Comparison of ENCODE assay signal across 17 mouse cellular contexts in the genomic region with DNA sequence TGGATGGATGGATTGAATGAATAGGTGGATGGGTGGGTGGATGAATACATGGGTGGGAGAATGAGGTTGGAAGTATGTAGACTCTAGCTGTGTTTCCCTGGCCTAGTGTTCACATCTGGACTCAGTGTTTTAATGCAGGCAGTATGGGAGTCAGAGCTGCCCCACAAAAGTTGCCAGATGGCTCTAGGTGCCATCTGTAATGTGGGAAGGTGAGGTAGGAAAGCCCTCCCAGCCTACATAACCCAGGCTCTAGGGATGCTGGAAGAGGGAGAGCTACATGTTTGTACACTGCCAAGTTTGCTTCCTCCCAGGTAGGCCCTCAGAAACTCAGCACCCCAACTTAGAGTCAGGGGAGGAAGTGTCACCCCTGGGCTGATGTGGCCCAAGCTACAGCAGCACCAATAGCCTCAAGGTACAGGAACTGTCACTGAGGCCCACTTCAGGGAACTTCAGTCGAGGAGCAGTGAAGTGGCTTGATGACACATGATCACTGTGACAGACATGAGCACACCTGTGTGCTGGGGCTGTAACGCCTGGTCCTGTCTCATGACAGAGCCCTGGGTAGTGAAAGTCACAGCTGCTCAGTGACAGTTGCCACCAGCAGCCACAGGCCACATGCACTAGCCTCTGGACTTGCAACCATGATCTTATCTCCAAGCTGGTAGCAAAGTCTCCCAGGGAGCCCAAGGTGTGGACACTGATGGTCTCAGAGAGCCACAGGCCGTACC. TPM values are rescaled to one million over a fixed set of nuclear protein-coding genes. Genes with fewer than 3 reads are reported as not detected.
A peak's percentile ranks its signal among the peaks of the same experiment; 100 is the strongest.
DNase-seq lines count a peak whose midpoint lies in the region; ATAC-seq lines count a peak whose summit lies in the region.
"Had no signal": no experiment of that assay in that cellular context is flagged by ENCODE, and none has a peak within 500 bp of the region (broad histone marks: within the 10 kb centered on the region; RNA-seq: fewer than 3 reads in every experiment).

No protein-coding gene starts in this region.

- H3K4me3 ChIP-seq in heart, embryonic 14.5 days (ENCODE audit: control insufficient read depth in 1 of 2, insufficient read depth in 1 of 2, low read depth in 1 of 2, low read length in 2 of 2), result no peak overlapping the region
- no peak overlapping the region for H3K4me3 ChIP-seq in heart, embryonic 11.5 days (ENCODE audit: low read depth, low read length)
- H3K4me3 ChIP-seq in intestine, embryonic 16.5 days (ENCODE audit: low read length), result no peak overlapping the region
- H3K4me3 ChIP-seq: embryonic facial prominence, embryonic 10.5 days; forebrain, embryonic 13.5 days; heart, embryonic 13.5 days; limb, embryonic 12.5 days; midbrain, embryonic 12.5 days had no signal

- H3K4me1 ChIP-seq in heart, embryonic 14.5 days (ENCODE audit: control insufficient read depth in 2 of 2, insufficient read depth in 2 of 2, low read length in 2 of 2), result peaks cover 21 to 25% of the 10 kb centered on the region in 2 experiments
- peaks cover 30% of the 10 kb centered on the region for H3K4me1 ChIP-seq in heart, embryonic 11.5 days (ENCODE audit: control insufficient read depth, insufficient read depth, low read length)
- H3K4me1 ChIP-seq in intestine, embryonic 16.5 days (ENCODE audit: control insufficient read depth, insufficient read depth, low read length), result peaks cover 43% of the 10 kb centered on the region

- H3K9me3 ChIP-seq in heart, embryonic 14.5 days (ENCODE audit: control insufficient read depth, low read length), result no peaks in the 10 kb centered on the region
- H3K9me3 ChIP-seq in heart, embryonic 11.5 days (replicated peaks; ENCODE audit: control insufficient read depth, low read length), result no peaks in the 10 kb centered on the region
- H3K9me3 ChIP-seq in intestine, embryonic 16.5 days (ENCODE audit: control insufficient read depth, low read length), result no peaks in the 10 kb centered on the region
- H3K9me3 ChIP-seq: embryonic facial prominence, embryonic 10.5 days; forebrain, embryonic 13.5 days; heart, embryonic 13.5 days; limb, embryonic 12.5 days; midbrain, embryonic 12.5 days had no signal

- 0 out of 2 replicates have a peak overlapping the region, but pooled peaks have one; percentile 8 for H3K9ac ChIP-seq in heart, embryonic 14.5 days (ENCODE audit: low read length)
- H3K9ac ChIP-seq in heart, embryonic 11.5 days (ENCODE audit: low read depth, low read length), result no peak overlapping the region
- peak overlapping the region; percentile 8; the same call in 1 of the 2 replicates for H3K9ac ChIP-seq in intestine, embryonic 16.5 days (ENCODE audit: low read depth, low read length)
- H3K9ac ChIP-seq: forebrain, embryonic 13.5 days; heart, embryonic 13.5 days; limb, embryonic 12.5 days; midbrain, embryonic 12.5 days had no signal

- peak; percentile 54 for DNase-seq in right cerebral cortex, adult 18-20 months
- no peak for DNase-seq in right cerebral cortex, postnatal 4 days
- peak; percentile 60 for DNase-seq in splenic B cell, adult 2 months (ENCODE audit: low read depth, low spot score)
- DNase-seq in right cerebral cortex, adult 2 months (ENCODE audit: low spot score in 2 of 2), result no peak
- DNase-seq in lung, postnatal 25 days (ENCODE audit: low spot score), result no peak
- DNase-seq: adrenal gland, postnatal 36 days; cerebellum, postnatal 25 days; lung, postnatal 36 days had no signal

- no peak overlapping the region for H3K27ac ChIP-seq in heart, embryonic 14.5 days (replicated peaks in 1 of 2; ENCODE audit: control insufficient read depth in 1 of 2, insufficient read depth in 1 of 2, low read depth in 2 of 2, low read length in 2 of 2)
- H3K27ac ChIP-seq in heart, embryonic 11.5 days (ENCODE audit: low read depth, low read length), result no peak overlapping the region
- peak overlapping the region; percentile 63 for H3K27ac ChIP-seq in intestine, embryonic 16.5 days (ENCODE audit: low read length)
- H3K27ac ChIP-seq: embryonic facial prominence, embryonic 10.5 days; forebrain, embryonic 13.5 days; heart, embryonic 13.5 days; kidney, postnatal 0 days; limb, embryonic 12.5 days; midbrain, embryonic 12.5 days had no signal

- 0 out of 2 replicates have a peak, but pooled peaks cover 8% of the 10 kb centered on the region for H3K36me3 ChIP-seq in heart, embryonic 14.5 days (ENCODE audit: control insufficient read depth, insufficient read depth, low read length)
- no peaks in the 10 kb centered on the region for H3K36me3 ChIP-seq in heart, embryonic 11.5 days (ENCODE audit: control insufficient read depth, insufficient read depth, low read length)
- peaks cover 12% of the 10 kb centered on the region; the same call in 1 of the 2 replicates for H3K36me3 ChIP-seq in intestine, embryonic 16.5 days (ENCODE audit: control insufficient read depth, insufficient read depth, low read length)
- no peaks in the 10 kb centered on the region for H3K36me3 ChIP-seq in splenic B cell, adult 2 months (ENCODE audit: control insufficient read depth, insufficient read depth, low read length, poor library complexity, severe bottlenecking)

- H3K27me3 ChIP-seq in heart, embryonic 14.5 days (ENCODE audit: control insufficient read depth, insufficient read depth, low read length), result no peaks in the 10 kb centered on the region
- H3K27me3 ChIP-seq in heart, embryonic 11.5 days (ENCODE audit: control insufficient read depth, insufficient read depth, low read length), result no peaks in the 10 kb centered on the region
- no peaks in the 10 kb centered on the region for H3K27me3 ChIP-seq in intestine, embryonic 16.5 days (replicated peaks; ENCODE audit: control insufficient read depth, insufficient read depth, low read length)
- H3K27me3 ChIP-seq in splenic B cell, adult 2 months (ENCODE audit: control insufficient read depth, insufficient read depth, low read length, poor library complexity, severe bottlenecking), result no peaks in the 10 kb centered on the region
- H3K27me3 ChIP-seq: forebrain, embryonic 13.5 days; heart, embryonic 13.5 days; limb, embryonic 12.5 days; midbrain, embryonic 12.5 days had no signal

- no peak for ATAC-seq in heart, embryonic 14.5 days (ENCODE audit: insufficient number of reproducible peaks, insufficient read depth, low FRiP score, low read depth)
- ATAC-seq in heart, embryonic 11.5 days (replicated peaks; ENCODE audit: insufficient number of reproducible peaks, low FRiP score, low TSS enrichment), result no peak
- ATAC-seq in intestine, embryonic 16.5 days, result no peak
- ATAC-seq: forebrain, embryonic 13.5 days had no signal

- WGBS in heart, embryonic 14.5 days, result 58% methylated on average over 3 of the region's 3 CpGs
- WGBS in heart, embryonic 11.5 days (ENCODE audit: insufficient replicate concordance), result 69% methylated on average over 3 of the region's 3 CpGs
- 64% methylated on average over 3 of the region's 3 CpGs for WGBS in intestine, embryonic 16.5 days

- H3K4me2 ChIP-seq in heart, embryonic 14.5 days (ENCODE audit: low read length), result no peak overlapping the region
- H3K4me2 ChIP-seq in heart, embryonic 11.5 days, result no peak overlapping the region
- H3K4me2 ChIP-seq in intestine, embryonic 16.5 days (ENCODE audit: low read depth, low read length), result no peak overlapping the region
- H3K4me2 ChIP-seq: forebrain, embryonic 13.5 days; heart, embryonic 13.5 days; limb, embryonic 12.5 days; midbrain, embryonic 12.5 days had no signal

RNA-seq across cellular contexts. Expression of gene Gna11, which starts 6.5 kb away (rescaled TPM):
- 54.9 and 57.4 TPM in 2 replicates for polyA plus RNA-seq in heart, embryonic 14.5 days (2014; fragmentation: Nextera tagmentation; extraction: Ambion mirVana)
- polyA plus RNA-seq in heart, embryonic 11.5 days (2014; fragmentation: Nextera tagmentation; extraction: Ambion mirVana), result 55.5 and 58.8 TPM in 2 replicates
- 296 and 339 TPM in 2 replicates for polyA plus RNA-seq in intestine, embryonic 16.5 days (2015; fragmentation: Nextera tagmentation; extraction: Ambion mirVana)

RNA-seq across cellular contexts. Expression of gene Gna15, which starts 14.5 kb away (rescaled TPM):
- polyA plus RNA-seq in heart, embryonic 14.5 days (2014; fragmentation: Nextera tagmentation; extraction: Ambion mirVana), result 0.74 and 0.89 TPM in 2 replicates
- polyA plus RNA-seq in heart, embryonic 11.5 days (2014; fragmentation: Nextera tagmentation; extraction: Ambion mirVana), result 2.5 and 3.4 TPM in 2 replicates
- 1.1 and 1.5 TPM in 2 replicates for polyA plus RNA-seq in intestine, embryonic 16.5 days (2015; fragmentation: Nextera tagmentation; extraction: Ambion mirVana)

RNA-seq across cellular contexts. Expression of gene Aes, which starts 20.8 kb away (rescaled TPM):
- polyA plus RNA-seq in heart, embryonic 14.5 days (2014; fragmentation: Nextera tagmentation; extraction: Ambion mirVana), result 367 and 598 TPM in 2 replicates
- polyA plus RNA-seq in heart, embryonic 11.5 days (2014; fragmentation: Nextera tagmentation; extraction: Ambion mirVana), result 330 and 481 TPM in 2 replicates
- 473 and 518 TPM in 2 replicates for polyA plus RNA-seq in intestine, embryonic 16.5 days (2015; fragmentation: Nextera tagmentation; extraction: Ambion mirVana)

RNA-seq across cellular contexts. Expression of gene Tle2, which starts 35.9 kb away (rescaled TPM):
- 21.6 and 21.8 TPM in 2 replicates for polyA plus RNA-seq in heart, embryonic 14.5 days (2014; fragmentation: Nextera tagmentation; extraction: Ambion mirVana)
- polyA plus RNA-seq in heart, embryonic 11.5 days (2014; fragmentation: Nextera tagmentation; extraction: Ambion mirVana), result 17.8 and 18.3 TPM in 2 replicates
- 12.6 and 13.6 TPM in 2 replicates for polyA plus RNA-seq in intestine, embryonic 16.5 days (2015; fragmentation: Nextera tagmentation; extraction: Ambion mirVana)

RNA-seq across cellular contexts. Expression of gene S1pr4, which starts 38.6 kb away (rescaled TPM):
- 0.24 and 0.35 TPM in 2 replicates for polyA plus RNA-seq in heart, embryonic 14.5 days (2014; fragmentation: Nextera tagmentation; extraction: Ambion mirVana)
- 0.56 and 0.79 TPM in 2 replicates for polyA plus RNA-seq in heart, embryonic 11.5 days (2014; fragmentation: Nextera tagmentation; extraction: Ambion mirVana)
- 0.86 and 0.99 TPM in 2 replicates for polyA plus RNA-seq in intestine, embryonic 16.5 days (2015; fragmentation: Nextera tagmentation; extraction: Ambion mirVana)

Comparison
In these comparisons a context has a peak if more than half of its experiments do, and no peak if none do; other contexts are left out.
1. DNase-seq: peak in right cerebral cortex, adult 18-20 months (single experiment) and splenic B cell, adult 2 months (single experiment); none in right cerebral cortex, postnatal 4 days (single experiment), right cerebral cortex, adult 2 months (0 of 2) and lung, postnatal 25 days (single experiment).